Mouse (Mus musculus) liver, embryonic 12.5 days (tissue): ENCODE measurements around the gene Glis3. TPM values are rescaled to one million over a fixed set of nuclear protein-coding genes. Genes with fewer than 3 reads are reported as not detected.

Experiments
- ATAC-seq: fragments of 200-750 bp; cut with Nextera tagmentation; 2 replicates; pipeline ENCODE4 v1.8.0; 2017; ENCODE audit warnings: moderate number of reproducible peaks, mild to moderate bottlenecking, moderate library complexity
- H3K27ac ChIP-seq: fragments of 300-500 bp; sonication (generic); 2 replicates; pipeline ENCODE4 v1.5.1; 2016; ENCODE audit warnings: mild to moderate bottlenecking
- H3K27me3 ChIP-seq: fragments of 300-500 bp; sonication (generic); replicated peaks from 2 replicates; pipeline ENCODE4 v1.6.1; 2016; ENCODE audit warnings: mild to moderate bottlenecking, moderate library complexity
- H3K36me3 ChIP-seq: fragments of 300-500 bp; sonication (generic); 2 replicates; pipeline ENCODE4 v1.6.1; 2016; ENCODE audit warnings: mild to moderate bottlenecking, moderate library complexity
- H3K4me1 ChIP-seq: fragments of 300-500 bp; sonication (generic); 2 replicates; pipeline ENCODE4 v1.6.1; 2016
- H3K4me2 ChIP-seq: fragments of 300-500 bp; sonication (generic); 2 replicates; pipeline ENCODE4 v1.6.1; 2016; ENCODE audit warnings: mild to moderate bottlenecking, moderate library complexity
- H3K4me3 ChIP-seq: fragments of 300-500 bp; sonication (generic); 2 replicates; pipeline ENCODE4 v1.5.1; 2016; ENCODE audit warnings: mild to moderate bottlenecking, moderate library complexity
- H3K9ac ChIP-seq: fragments of 300-500 bp; sonication (generic); 2 replicates; pipeline ENCODE4 v1.6.1; 2016; ENCODE audit warnings: mild to moderate bottlenecking, moderate library complexity
- H3K9me3 ChIP-seq: fragments of 300-500 bp; sonication (generic); replicated peaks from 2 replicates; pipeline ENCODE4 v1.6.1; 2016; ENCODE audit warnings: mild to moderate bottlenecking, moderate library complexity
- WGBS: fragments of 180-500 bp; shearing (Covaris S2); methylation state at CpG from one replicate; pipeline ENCODE4 v1.1.7; 2016; ENCODE audit not compliant: insufficient replicate concordance; 5-methylcytosine and 5-hydroxymethylcytosine counted together
- polyA plus RNA-seq: library from polyadenylated mRNA; unstranded; fragments of >200 nt; fragmentation: Nextera tagmentation; extraction: Ambion mirVana; gene quantifications from 2 replicates; pipeline ENCODE4 v1.2.1, GENCODE M21; 2016

The Glis3 gene
- polyA plus RNA-seq, 1 experiment from 2014 or later: 0.44 TPM

- ATAC-seq: no peak
- Histone ChIP-seq H3K4me2 (no peak overlapping the region), H3K36me3 (no peaks in the 10 kb centered on the region), H3K4me3 (no peak overlapping the region), H3K27ac (no peak overlapping the region), H3K4me1 (no peaks in the 10 kb centered on the region), H3K27me3 (no peaks in the 10 kb centered on the region), H3K9ac (no peak overlapping the region), H3K9me3 (no peaks in the 10 kb centered on the region)
- WGBS: 82% methylated on average over 12 of the region's 12 CpGs
These were observed 102.9 kb downstream of the Glis3 start for GRCm38 (mm10) chr19:28577023-28577422.

GRCm38 (mm10) chr19:28576619-28577018 lies 103.3 kb downstream of the Glis3 start:
- Histone ChIP-seq H3K27me3 (no peaks in the 10 kb centered on the region), H3K4me1 (no peaks in the 10 kb centered on the region), H3K27ac (no peak overlapping the region), H3K4me2 (no peak overlapping the region), H3K9ac (no peak overlapping the region), H3K9me3 (no peaks in the 10 kb centered on the region), H3K36me3 (no peaks in the 10 kb centered on the region), H3K4me3 (no peak overlapping the region)
- no peak for ATAC-seq
- 64% methylated on average over 6 of the region's 6 CpGs for WGBS

GRCm38 (mm10) chr19:28573641-28574040 lies 106.2 kb downstream of the Glis3 start:
- Histone ChIP-seq H3K9ac (no peak overlapping the region), H3K27me3 (no peaks in the 10 kb centered on the region), H3K4me3 (no peak overlapping the region), H3K9me3 (no peaks in the 10 kb centered on the region), H3K4me1 (no peaks in the 10 kb centered on the region), H3K27ac (no peak overlapping the region), H3K36me3 (no peaks in the 10 kb centered on the region), H3K4me2 (no peak overlapping the region)
- no peak for ATAC-seq
- WGBS: 74% methylated on average over 3 of the region's 3 CpGs

- Histone ChIP-seq H3K27ac (no peak overlapping the region), H3K4me2 (no peak overlapping the region), H3K4me3 (no peak overlapping the region), H3K36me3 (no peaks in the 10 kb centered on the region), H3K27me3 (no peaks in the 10 kb centered on the region), H3K4me1 (no peaks in the 10 kb centered on the region), H3K9ac (no peak overlapping the region), H3K9me3 (no peaks in the 10 kb centered on the region)
- 71% methylated on average over 3 of the region's 3 CpGs for WGBS
- ATAC-seq: no peak
These were observed 110.0 kb downstream of the Glis3 start for GRCm38 (mm10) chr19:28569856-28570255.

- 16% methylated on average over 1 of the region's 1 CpGs for WGBS
- ATAC-seq: no peak
- H3K4me2 ChIP-seq: no peak overlapping the region
- no peaks in the 10 kb centered on the region for H3K27me3 ChIP-seq
- H3K9ac ChIP-seq: no peak overlapping the region
- no peaks in the 10 kb centered on the region for H3K36me3 ChIP-seq
- H3K9me3 ChIP-seq: no peaks in the 10 kb centered on the region
- H3K27ac ChIP-seq: no peak overlapping the region
- no peak overlapping the region for H3K4me3 ChIP-seq
- H3K4me1 ChIP-seq: no peaks in the 10 kb centered on the region
These were observed 112.8 kb downstream of the Glis3 start for GRCm38 (mm10) chr19:28567100-28567499.

- Histone ChIP-seq H3K4me1 (no peaks in the 10 kb centered on the region), H3K27ac (no peak overlapping the region), H3K4me2 (no peak overlapping the region), H3K36me3 (no peaks in the 10 kb centered on the region), H3K4me3 (no peak overlapping the region), H3K9me3 (no peaks in the 10 kb centered on the region), H3K27me3 (no peaks in the 10 kb centered on the region), H3K9ac (no peak overlapping the region)
- ATAC-seq: no peak
- WGBS: 21% methylated on average over 2 of the region's 2 CpGs
These were observed 113.3 kb downstream of the Glis3 start for GRCm38 (mm10) chr19:28566554-28566953.

- no peak for ATAC-seq
- H3K9ac ChIP-seq: no peak overlapping the region
- no peak overlapping the region for H3K4me3 ChIP-seq
- no peak overlapping the region for H3K27ac ChIP-seq
- H3K9me3 ChIP-seq: no peaks in the 10 kb centered on the region
- H3K4me2 ChIP-seq: no peak overlapping the region
- H3K36me3 ChIP-seq: no peaks in the 10 kb centered on the region
- H3K4me1 ChIP-seq: no peaks in the 10 kb centered on the region
- no peaks in the 10 kb centered on the region for H3K27me3 ChIP-seq
These were observed 118.2 kb downstream of the Glis3 start for GRCm38 (mm10) chr19:28561697-28562002.

GRCm38 (mm10) chr19:28560801-28561696 lies 118.8 kb downstream of the Glis3 start:
- no peaks in the 10 kb centered on the region for H3K27me3 ChIP-seq
- no peak overlapping the region for H3K27ac ChIP-seq
- H3K9ac ChIP-seq: no peak overlapping the region
- no peak for ATAC-seq
- H3K4me2 ChIP-seq: no peak overlapping the region
- H3K4me1 ChIP-seq: no peaks in the 10 kb centered on the region
- no peak overlapping the region for H3K4me3 ChIP-seq
- no peaks in the 10 kb centered on the region for H3K9me3 ChIP-seq
- H3K36me3 ChIP-seq: no peaks in the 10 kb centered on the region
- 49% methylated on average over 8 of the region's 8 CpGs for WGBS

GRCm38 (mm10) chr19:28559836-28560235 lies 120.0 kb downstream of the Glis3 start:
- Histone ChIP-seq H3K4me1 (no peaks in the 10 kb centered on the region), H3K9ac (no peak overlapping the region), H3K4me3 (no peak overlapping the region), H3K36me3 (no peaks in the 10 kb centered on the region), H3K4me2 (no peak overlapping the region), H3K27me3 (no peaks in the 10 kb centered on the region), H3K27ac (no peak overlapping the region), H3K9me3 (no peaks in the 10 kb centered on the region)
- 55% methylated on average over 7 of the region's 7 CpGs for WGBS
- ATAC-seq: no peak

GRCm38 (mm10) chr19:28559400-28559799 lies 120.5 kb downstream of the Glis3 start:
- Histone ChIP-seq H3K9ac (no peak overlapping the region), H3K4me1 (no peaks in the 10 kb centered on the region), H3K27me3 (no peaks in the 10 kb centered on the region), H3K4me2 (no peak overlapping the region), H3K36me3 (no peaks in the 10 kb centered on the region), H3K9me3 (no peaks in the 10 kb centered on the region), H3K27ac (no peak overlapping the region), H3K4me3 (no peak overlapping the region)
- 65% methylated on average over 10 of the region's 10 CpGs for WGBS
- ATAC-seq: no peak

GRCm38 (mm10) chr19:28558661-28559060 lies 121.2 kb downstream of the Glis3 start:
- no peak overlapping the region for H3K27ac ChIP-seq
- no peaks in the 10 kb centered on the region for H3K9me3 ChIP-seq
- no peak overlapping the region for H3K4me3 ChIP-seq
- H3K27me3 ChIP-seq: no peaks in the 10 kb centered on the region
- 71% methylated on average over 8 of the region's 8 CpGs for WGBS
- H3K36me3 ChIP-seq: no peaks in the 10 kb centered on the region
- no peak for ATAC-seq
- H3K4me1 ChIP-seq: no peaks in the 10 kb centered on the region
- no peak overlapping the region for H3K9ac ChIP-seq
- H3K4me2 ChIP-seq: no peak overlapping the region

- no peak overlapping the region for H3K9ac ChIP-seq
- H3K4me2 ChIP-seq: no peak overlapping the region
- ATAC-seq: no peak
- H3K36me3 ChIP-seq: no peaks in the 10 kb centered on the region
- no peaks in the 10 kb centered on the region for H3K27me3 ChIP-seq
- no peak overlapping the region for H3K27ac ChIP-seq
- H3K4me1 ChIP-seq: no peaks in the 10 kb centered on the region
- 52% methylated on average over 5 of the region's 5 CpGs for whole genome bisulfite sequencing
- no peaks in the 10 kb centered on the region for H3K9me3 ChIP-seq
- H3K4me3 ChIP-seq: no peak overlapping the region
These were observed 122.1 kb downstream of the Glis3 start for GRCm38 (mm10) chr19:28557559-28558328.
